Mouse (Mus musculus): ENCODE results near the gene Tescl.

Gene Tescl

DNA sequence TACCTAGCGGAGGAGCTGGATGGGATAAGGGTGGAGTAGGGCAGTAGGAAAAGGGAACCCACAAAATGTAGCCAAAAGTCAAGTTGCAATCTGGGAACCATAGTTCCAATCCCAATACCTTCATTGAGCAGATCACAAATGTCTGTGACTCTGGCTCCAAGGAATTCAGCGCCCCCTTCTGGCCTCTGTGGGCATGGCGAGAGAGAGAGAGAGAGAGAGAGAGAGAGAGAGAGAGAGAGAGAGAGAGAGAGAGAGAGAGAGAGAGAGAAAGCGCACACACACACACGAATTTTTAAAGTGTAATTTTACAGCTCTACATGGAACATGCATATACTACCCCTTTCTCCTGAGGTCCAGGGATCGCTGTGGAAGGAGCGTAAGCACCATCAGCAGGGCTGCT lies 29.5 kb upstream of the Tescl start:
- no peak for DNase-seq (ENCODE audit: low spot score in 2 of 2)

DNA sequence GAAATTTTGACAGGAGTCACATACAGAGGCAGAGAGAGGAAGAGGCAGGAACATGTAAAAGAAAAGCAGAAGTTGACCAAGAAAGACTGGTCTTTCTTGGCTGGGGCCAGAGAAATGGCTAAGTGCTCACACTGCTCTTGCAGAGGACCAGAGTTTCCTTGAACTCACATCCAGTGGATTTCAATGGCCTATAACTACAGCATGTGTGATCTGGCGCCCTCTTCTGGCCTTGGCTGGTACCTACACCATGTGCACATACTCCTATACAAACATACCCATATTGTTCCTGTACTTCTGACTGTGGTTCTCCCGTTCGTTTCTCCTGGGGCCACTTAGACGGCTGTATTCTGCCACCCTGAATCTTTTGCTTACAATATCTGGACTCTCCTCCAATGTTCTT lies 27.3 kb upstream of the Tescl start:
- DNase-seq (ENCODE audit: low spot score in 2 of 2) = no peak

DNA sequence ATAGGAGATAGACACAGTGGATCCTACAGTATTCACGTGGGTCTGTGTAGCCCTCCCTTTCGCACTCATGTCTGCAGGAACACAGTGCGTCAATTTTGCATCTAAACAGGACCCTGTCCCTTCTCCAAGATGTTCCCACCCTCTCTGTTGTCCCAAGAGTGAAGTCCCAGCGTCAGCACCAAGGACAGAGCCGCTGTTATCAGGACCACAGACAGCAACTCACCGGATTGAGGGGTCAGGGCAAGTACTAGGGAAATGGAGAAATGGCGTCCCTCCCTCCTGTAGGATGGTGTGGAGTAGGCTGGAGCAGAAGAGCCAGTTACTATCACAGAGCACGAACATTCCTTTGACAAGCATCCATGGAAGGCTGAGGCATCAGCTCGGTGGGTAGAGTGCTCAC lies 25.5 kb upstream of the Tescl start:
- no peak for DNase-seq (ENCODE audit: low spot score in 2 of 2)

DNA sequence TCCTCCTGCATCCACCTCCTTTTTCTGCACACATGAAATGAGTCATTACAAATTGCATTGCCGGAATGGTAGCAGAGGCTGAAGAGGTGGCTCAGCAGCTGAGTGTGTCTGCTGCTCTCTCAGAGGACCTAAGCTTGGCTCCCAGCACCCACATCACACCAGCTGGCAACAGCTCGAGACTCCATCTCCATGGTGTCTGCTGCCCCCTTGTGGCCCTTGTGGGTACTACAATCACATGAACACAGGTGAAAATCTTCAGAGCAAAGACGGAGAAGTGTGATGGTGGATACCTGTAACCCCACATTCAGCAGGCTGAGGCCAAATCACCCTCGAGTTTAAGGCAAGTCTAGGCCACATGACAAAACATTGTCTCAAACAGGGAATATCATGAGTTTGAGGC lies 24.2 kb upstream of the Tescl start:
- no peak for DNase-seq (ENCODE audit: low spot score in 2 of 2)

DNA sequence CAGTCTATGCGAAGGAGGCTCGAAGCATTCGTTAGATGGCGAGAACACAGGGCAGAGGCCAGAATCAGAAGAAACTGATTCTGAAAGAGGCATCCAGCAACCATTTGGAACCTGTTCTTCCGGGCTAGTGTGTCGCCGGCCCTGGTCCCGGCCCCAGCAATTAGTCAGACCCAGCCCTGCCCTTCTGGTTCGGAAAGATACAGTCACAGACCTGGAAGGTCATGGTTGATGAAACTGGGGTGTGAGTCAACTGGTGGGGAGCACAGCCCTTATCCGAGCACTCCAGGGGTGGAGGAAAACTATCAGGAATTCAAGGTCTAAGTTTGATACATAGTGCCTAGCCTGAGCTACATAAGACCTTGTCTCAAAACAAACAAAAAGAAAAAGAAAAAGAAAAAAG lies 22.3 kb upstream of the Tescl start:
- no peak for DNase-seq (ENCODE audit: low spot score in 2 of 2)

DNA sequence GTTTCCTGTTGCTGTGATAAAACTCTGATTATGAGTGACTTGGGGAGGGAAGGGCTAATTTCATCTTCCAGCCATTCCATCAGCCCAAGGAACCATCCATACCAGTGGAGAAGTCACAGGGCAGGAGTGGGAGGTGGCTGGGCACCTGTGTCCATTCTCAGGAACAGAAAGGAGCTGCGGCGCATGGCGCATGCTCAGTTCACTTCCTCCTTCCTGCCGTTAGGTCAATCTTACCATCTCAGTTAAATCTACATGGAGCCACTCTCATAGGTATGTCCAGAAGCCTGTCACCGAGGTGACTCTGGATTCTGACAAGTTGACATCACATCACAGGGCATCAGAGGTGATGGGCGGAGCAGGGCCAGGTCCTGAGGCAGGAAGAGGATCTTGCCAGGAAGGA lies 21.9 kb upstream of the Tescl start:
- no peak for DNase-seq (ENCODE audit: low spot score in 2 of 2)

DNA sequence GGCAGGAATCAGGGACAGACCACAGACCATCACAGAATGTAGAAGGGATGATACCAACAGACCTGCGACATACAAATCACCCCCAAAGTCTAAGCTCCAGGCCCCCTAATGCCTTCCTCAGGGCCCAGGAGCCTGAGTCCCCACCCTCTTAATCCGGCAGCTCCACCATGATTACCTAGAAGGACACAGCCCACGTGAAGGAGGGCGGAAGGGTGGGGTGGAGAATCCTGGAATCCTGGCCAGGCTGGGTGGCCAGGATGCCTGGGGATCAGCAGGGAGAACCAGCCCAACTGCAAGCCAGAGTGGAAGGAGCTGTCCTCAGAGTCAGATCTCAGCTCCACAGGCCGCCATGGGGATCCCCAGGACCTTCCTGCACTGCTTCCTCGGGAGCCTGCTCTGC lies 15.2 kb upstream of the Tescl start, which contains the start of gene Lypd5:
Gene Lypd5 (plus strand): TSS at position 301 of the 400 bp plus-strand sequence.
- no peak for DNase-seq (ENCODE audit: low spot score in 2 of 2)

DNA sequence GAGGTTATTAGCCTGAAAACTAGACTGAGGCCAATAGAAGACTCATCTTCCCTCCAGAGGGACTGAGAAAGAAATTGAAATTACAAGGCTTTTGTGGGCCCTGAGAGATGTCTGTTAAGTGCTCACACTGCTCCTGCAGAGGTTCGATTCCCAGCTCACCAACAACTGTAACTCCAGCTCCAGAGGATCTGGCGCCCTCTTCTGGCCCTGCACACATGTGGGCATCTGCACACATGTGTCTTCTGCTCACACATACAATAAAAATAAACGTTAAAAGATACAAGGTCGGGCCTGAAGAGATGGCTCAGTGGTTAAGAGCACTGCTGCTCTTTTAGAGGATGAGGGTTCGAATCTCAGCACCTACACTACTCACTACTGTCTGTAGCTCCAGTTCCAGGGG lies 12.7 kb upstream of the Tescl start:
- DNase-seq (ENCODE audit: low spot score in 2 of 2) = no peak

DNA sequence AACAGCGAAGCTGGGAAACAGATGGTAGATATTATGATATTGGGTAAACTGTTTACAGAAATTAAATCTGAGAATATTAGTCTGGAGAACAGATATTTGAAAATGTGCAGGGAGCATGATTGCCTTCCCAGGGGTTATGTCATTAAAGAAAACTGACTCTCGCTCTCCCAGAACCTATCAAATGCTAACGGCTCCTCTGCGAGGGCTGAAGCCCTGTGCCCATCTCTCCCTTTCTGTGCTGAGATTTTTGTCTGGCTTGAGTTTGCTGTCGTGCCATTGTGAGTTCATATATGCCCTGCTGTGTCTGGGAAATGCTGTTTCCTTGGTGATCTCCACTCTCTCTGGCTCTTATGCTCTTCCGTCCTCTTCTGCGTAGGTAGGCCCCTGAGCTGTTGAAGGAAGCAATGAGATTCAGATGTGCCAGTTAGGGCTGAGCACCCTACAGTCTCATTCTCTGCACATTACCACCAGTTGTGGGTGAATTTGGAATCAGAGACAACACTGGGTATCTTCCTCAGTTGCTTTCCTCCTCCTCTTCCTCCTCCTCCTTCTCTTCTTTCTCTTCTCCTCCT lies 10.1 kb upstream of the Tescl start:
- no peak for DNase-seq (ENCODE audit: low spot score in 2 of 2)

DNA sequence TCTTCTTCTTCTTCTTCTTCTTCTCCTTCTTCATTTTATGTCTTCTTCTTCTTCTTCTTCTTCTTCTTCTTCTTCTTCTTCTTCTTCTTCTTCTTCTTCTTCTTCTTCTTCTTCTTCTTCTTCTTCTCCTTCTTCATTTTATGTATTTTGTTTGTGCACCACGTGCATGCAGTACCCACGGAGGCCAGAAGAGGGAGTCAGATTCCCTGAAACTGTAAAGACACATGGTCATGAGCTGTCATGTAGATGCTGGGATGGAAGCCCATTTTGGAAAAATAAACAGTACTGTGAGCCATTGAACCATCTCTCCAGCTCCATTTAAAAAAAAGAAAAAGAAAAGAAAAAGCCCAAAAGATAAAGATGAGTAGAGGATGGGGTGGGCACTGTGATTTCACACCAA lies 4.5 kb upstream of the Tescl start:
- DNase-seq (ENCODE audit: low spot score in 2 of 2) = no peak

DNA sequence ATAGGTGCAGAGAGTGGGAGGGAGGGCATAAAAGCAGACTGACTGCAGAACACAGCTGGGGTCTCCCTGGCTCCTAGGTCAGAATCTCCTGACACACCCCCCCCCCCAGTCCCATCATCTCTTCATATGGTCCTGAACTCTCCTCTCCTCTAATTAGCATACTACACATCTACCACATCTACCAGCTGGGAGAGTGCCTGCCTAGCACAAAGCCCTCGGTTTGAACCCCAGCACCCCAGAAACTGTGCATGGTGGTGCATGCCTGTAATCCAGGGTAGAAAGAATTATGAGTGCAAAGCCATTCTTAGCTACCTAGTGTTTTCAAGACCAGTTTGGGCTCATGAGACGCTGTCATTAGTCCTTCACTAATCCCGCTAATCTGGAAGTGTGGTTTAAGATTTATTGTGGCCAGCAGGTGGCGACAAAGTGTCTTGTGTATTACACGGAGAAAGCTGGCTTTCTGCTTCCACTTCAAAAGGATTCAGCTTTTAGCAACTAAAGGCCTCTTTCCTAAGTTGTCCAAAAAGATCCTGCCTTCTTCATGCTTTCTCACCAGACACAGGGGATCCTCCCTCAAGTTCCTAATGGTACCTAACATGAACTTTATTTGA lies 2.1 kb upstream of the Tescl start:
- peak; percentile 65 to 76 for DNase-seq (ENCODE audit: low spot score in 2 of 2)

DNA sequence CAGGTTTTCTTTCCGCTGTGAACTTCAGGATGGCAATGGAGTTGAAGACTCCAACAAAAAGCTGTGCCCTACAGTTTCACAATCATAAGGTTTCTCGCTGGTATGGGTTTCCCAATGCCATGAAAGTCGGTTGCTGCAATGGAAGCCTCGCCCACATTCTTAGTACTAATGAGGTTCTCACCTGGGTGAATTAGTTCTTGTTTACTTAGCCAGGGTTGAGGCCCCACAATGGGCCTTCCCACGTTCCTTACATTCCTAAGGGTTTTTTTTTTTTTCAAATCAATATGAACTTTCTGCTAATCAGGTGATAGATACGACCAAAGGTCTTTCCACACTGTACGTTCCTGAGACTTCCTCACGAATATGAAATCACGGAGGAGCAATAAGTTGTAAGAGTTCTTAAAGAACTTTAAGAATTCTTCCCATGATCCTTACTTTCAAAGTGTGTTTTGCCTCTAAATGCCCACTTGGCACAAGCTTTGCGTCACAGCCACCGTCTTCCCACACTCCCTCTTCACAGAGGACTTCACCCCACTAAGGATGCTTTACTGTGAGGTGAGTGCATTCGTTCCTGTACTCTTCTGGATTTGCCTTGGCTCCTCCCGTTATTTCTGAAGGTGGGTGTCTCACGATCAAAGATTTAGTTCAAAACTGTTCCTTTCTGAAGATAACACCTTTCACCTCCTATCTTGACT lies 6.3 kb downstream of the Tescl start:
- no peak for DNase-seq (ENCODE audit: low spot score in 2 of 2)

DNA sequence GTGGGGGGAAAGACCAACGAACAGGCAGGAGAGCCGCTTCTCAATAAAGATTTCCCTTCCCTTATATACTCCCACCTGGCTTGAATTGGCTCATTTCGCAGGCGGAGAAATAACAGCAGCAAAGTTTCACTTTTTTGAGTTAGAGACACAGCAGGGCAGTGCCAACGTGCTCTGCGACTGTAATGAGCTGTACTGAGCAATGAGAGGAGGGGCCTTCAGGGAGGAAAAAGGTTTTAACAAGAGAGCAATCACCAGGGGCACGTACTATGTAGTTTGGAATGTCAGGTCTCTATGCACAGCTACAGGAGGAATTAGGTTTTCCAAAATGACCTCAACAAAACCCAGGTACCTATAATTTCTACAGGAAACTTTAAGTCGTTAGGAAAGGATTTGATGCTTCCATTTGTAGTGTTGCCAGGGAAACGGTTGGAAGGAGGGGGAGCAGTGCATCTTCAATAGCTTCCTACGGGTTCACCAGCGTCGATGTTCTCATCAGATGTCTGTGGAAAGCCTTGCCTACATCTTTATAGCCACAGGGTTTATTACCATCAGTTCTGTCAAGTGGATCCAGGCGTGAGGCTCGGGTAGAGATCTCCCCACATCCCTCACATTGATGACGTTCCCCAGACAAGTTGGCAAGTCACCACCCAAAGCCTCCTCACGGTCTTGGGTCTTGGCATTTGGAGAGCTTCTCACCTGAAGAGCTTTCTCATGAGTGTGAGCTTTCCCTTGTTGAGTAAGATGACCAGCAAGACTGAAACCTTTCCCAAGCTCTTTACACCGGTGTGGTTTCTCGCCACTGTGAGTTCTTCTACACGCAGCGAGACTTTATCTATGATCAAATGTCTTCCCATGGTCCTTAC lies 7.2 kb downstream of the Tescl start:
- DNase-seq (ENCODE audit: low spot score in 2 of 2) = no peak

DNA sequence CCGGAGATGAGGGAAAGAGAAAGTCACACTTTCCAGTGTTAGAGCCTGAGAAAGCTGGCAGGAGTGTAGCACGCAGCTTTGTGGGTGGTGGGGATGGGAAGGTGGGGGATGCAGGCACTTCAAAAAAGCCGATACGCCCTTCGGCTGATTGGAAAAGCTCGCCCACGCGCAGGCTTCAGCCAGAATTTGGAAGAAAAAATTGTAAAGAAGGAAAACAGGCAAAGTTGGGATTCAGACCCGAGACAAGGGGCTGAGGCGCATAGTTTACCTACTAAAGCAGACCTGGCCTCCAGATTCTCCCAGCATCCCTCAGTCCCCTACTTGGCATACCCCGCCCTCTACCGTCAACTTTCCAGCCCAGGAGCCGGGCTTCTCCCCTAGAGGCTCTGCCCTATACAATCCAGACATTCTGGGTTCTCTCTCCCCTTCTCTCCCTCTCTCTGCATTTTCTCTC lies 8.0 kb downstream of the Tescl start:
- peak; percentile 45 to 54 for DNase-seq (ENCODE audit: low spot score in 2 of 2)

DNA sequence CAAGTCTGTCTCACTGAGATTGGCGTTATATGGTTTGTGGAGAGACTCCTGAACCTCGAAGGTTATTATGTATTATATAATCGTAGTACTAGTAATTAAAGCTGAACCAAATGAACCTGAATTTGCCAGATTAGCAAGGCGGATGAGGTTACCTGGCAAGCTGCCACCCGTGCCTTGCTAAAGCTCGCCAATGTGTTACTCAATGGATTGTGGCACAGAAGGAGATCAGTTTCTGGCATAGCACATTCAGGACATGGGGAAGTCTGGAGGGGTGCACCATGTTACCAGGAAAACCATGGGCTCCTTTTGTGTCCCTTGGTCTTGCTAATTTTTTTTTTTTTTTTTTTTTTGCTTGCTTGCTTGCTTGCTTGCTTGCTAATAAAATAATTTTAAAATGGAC lies 8.5 kb downstream of the Tescl start:
- DNase-seq (ENCODE audit: low spot score in 2 of 2) = no peak

DNA sequence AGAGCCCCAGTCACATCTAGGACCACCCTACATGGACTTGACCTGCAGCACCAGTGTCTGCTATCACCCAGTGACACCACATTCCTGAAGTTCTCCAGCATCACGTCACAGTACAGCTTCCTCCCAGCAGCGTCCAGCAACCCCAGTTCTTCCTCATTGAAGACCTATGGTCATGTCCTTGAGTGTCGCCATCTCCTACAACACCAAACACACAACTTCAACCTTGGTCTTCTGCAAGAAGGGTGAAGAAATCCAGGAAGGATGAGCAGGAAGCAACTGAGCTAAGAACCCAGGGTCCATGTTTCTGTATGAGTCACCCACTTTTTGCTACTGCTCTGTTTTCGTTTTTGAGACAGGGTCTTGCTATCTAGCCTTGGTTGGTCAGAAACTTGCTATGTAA lies 11.1 kb downstream of the Tescl start:
- no peak for DNase-seq (ENCODE audit: low spot score in 2 of 2)

DNA sequence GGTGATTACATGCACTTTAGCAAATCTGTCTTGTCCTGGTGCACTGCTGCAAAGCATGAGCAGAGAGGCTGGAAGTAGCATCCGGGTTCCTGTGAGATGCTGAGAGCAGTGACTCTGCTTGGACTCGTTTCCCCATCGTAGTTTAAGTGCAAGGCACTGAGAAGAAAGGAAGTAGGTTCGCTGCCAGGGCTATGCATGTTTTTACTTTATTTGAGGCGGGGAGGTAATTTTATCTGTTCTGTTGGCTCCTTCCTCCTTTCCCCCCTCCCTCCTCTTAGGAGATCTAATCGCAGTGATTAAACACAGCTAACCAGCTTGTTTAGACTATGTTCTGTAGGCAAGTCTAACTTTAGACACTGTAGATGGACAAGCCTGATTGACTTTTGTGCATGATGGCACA lies 14.8 kb downstream of the Tescl start:
- no peak for DNase-seq (ENCODE audit: low spot score in 2 of 2)

DNA sequence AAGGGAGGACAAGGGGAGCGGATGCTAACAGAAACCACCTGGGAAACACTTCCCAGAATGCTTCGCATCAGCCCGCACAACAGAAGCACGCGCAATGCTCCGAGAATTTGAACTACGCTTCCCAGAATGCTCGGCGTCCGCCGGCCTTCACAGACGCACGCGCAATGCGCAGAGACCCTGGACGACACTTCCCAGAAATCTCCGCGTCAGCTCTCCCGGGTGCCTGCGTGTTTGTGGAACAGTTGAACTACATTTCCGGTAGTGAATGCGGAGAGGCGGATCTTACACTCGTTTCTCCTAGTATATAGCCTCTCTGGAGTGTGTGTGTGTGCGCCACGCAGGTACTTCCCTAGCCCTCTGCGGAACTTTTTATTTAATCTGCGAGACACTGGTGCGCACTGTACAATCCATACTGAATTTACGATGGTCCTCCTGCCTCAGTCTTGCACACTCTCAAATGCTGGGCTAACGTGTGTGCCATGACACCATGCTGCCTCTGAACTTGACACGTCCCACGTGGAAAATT lies 17.1 kb downstream of the Tescl start, which contains the start of gene Zfp94:
Gene Zfp94 (minus strand): TSS at position 100 of the 526 bp plus-strand sequence.
- DNase-seq (ENCODE audit: low spot score in 2 of 2) = peak; percentile 94 to 98

DNA sequence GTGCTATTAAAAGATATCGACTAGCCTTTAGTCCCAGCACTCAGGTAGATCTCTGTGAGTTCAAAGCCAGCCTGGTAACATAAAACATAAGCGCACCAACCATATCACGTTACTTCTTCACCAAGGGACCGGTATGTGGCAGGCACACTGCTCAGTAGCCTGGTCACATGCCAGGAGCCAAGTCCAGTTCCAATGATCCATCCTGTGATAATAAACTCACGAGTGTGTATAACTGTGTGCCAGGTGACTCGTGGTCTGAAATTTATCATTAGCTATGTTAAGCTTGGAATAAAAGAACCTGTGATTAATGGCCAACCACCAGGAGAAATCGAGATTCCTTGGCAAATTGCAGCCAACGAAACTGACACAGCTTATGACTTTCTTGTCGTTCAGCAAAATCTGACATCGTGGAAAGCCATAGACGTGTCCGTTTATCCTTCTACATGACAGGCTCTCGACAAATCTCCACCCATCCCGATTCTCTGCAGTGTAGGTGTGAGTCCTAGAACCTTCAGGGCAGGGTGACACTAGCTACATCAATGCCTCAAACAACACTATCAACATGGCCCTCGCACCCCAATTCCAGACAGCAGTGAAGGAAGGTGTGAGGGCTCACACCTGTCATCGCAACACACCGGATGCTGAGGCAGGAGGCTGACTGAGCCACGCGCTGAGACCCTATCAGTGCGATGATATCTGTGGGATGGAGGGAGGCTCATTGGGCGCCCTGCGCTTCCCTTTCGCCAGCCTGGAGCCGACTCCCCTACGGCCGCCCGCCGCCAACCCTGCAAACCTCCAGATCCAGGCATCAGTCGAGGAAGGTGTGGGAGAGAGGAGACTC lies 17.8 kb downstream of the Tescl start:
- DNase-seq (ENCODE audit: low spot score in 2 of 2) = no peak

DNA sequence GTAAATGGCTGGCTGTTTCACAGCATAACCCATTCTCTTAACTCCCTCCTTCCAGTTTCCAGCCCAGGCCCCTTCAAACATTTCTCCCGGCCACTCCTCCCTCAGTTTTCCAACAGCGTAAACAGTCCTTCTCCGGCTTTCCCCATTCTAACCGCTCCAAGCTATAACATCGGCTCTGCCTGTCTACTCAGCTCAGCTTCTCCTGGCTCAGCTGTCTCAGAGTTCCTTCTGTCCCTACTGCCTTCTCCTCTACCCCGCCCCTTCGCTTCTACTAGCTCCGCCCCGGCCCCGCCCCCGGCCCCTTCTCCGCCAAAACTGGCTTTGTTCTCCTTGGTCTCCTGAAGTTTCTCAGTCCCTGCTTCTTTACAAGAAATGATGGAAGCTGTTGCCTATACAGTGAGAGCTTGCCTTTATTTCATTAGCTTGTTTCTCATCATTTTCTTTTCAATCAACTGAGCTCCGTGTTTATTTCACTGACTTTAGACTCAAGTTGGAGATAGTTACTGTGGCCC lies 32.9 kb downstream of the Tescl start, which contains the start of gene Zfp61:
Gene Zfp61 (minus strand): TSS at position 462 of the 512 bp plus-strand sequence.
- DNase-seq (ENCODE audit: low spot score in 2 of 2) = no peak
